Mouse (Mus musculus): ENCODE measurements around the gene Itga10.

DNA sequence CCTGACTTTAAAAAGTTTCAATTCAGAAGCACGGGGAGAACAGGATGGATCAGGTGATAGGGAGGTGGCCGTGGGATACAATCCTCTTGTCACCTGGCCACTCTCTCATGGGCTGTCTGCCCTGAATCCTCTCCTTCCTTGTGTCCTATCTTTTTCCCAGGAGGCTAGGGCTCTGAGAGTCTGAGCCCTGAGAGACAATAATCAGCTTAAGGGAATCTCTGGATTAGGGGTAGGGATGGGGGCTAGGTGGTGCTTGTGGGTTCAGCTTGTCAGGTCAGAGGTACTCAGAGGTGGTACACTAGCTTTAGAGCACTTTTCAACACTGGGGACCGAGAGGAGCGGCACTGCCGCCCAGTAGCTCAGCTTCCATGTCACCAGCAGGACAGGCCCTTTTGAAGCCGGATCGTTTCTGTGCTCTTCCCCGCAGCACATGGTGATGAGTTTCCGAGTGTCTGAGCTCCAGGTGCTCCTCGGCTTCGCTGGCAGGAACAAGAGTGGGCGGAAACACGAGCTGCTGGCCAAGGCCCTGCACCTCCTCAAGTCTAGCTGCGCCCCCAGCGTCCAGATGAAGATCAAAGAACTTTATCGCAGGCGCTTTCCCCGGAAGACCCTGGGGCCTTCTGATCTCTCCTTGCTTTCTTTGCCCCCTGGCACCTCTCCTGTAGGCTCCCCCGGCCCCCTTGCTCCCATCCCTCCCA is 53.8 kb downstream of the Itga10 start:
- TF ChIP-seq CTCF (IDR thresholded peaks at IDR 0.05): no peak
- TF ChIP-seq EP300 (IDR thresholded peaks at IDR 0.05): no peak
